8 mouse cellular contexts compared by ENCODE assay signal in the genomic region with DNA sequence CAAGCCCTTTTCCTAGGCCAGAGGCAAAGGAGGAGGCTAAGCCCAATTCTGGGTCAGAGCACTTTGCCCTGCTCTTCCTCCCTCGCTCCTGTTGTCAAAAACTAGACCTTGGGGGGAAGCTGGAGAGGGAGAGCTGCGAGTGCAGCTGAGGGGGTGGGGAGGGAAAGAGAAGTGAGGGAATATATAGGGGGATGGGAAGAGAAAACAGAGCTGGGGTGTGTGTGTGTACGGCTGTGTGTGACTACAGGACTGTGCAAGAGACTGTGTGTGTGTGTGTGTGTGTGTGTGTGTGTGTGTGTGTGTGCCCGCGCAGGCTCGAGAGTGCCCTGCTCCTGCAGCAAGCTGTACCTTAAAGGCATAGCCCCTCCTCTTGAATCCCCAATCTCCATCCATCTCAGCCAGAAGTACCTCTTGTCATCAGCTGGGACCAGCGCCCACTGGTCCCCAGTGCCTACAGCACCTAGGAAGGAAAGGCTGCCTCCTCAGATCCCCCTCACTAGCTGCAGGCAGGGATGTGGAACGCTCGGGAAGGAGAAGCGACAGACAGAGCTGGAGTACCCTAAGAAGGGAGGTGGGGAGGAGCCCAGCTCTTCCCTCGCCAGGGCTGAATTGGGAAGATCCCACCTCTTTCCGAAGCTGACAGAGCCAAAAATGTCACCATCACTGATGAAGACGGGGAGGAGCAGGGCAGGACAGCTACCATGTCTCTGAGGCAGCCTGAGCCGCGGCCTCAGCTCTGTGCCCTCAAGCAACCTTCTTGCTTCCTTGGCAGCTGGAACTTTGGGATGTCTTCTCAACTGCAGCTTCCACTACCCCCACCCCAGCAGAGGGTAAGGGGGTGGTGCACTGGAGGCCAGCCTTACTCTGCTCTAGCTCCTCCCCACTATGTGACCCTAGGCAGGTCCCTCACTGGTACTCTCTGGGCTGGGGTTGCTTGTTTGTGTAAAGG. TPM values are rescaled to one million over a fixed set of nuclear protein-coding genes. Genes with fewer than 3 reads are reported as not detected.
DNase-seq lines count a peak whose midpoint lies in the region; ATAC-seq and TF ChIP-seq lines count a peak whose summit lies in the region.

No protein-coding gene starts in this region.

- H3K4me2 ChIP-seq in heart, embryonic 16.5 days (ENCODE audit: low read depth, low read length) = no peak overlapping the region
- H3K4me2 ChIP-seq in forebrain, postnatal 0 days (ENCODE audit: low read depth) = peak overlapping the region; percentile 46
- H3K4me2 ChIP-seq in midbrain, embryonic 11.5 days = peak overlapping the region; percentile 30

- ATAC-seq in heart, embryonic 16.5 days (replicated peaks; ENCODE audit: extremely low read depth, insufficient read depth, low FRiP score) = peak; percentile 37; the same call in 1 of the 2 replicates
- peak; percentile 88 for ATAC-seq in forebrain, postnatal 0 days
- ATAC-seq in midbrain, embryonic 11.5 days (ENCODE audit: low FRiP score) = peak; percentile 74

- H3K36me3 ChIP-seq in heart, embryonic 16.5 days (ENCODE audit: control insufficient read depth, insufficient read depth) = no peaks in the 10 kb centered on the region
- no peaks in the 10 kb centered on the region for H3K36me3 ChIP-seq in forebrain, postnatal 0 days (ENCODE audit: insufficient read depth)
- H3K36me3 ChIP-seq in midbrain, embryonic 11.5 days (ENCODE audit: control insufficient read depth, insufficient read depth, low read length) = no peaks in the 10 kb centered on the region

- no peak overlapping the region for H3K9ac ChIP-seq in heart, embryonic 16.5 days (ENCODE audit: low read length)
- H3K9ac ChIP-seq in forebrain, postnatal 0 days = peak overlapping the region; percentile 35; the same call in 1 of the 2 replicates
- peak overlapping the region; percentile 34 for H3K9ac ChIP-seq in midbrain, embryonic 11.5 days (ENCODE audit: low read length)

- H3K4me1 ChIP-seq in heart, embryonic 16.5 days (ENCODE audit: control insufficient read depth, insufficient read depth, low read length) = peaks cover 14% of the 10 kb centered on the region
- peaks cover 9% of the 10 kb centered on the region for H3K4me1 ChIP-seq in forebrain, postnatal 0 days (ENCODE audit: insufficient read depth)
- peaks cover 28% of the 10 kb centered on the region for H3K4me1 ChIP-seq in midbrain, embryonic 11.5 days (ENCODE audit: control insufficient read depth, insufficient read depth, low read length)

- H3K4me3 ChIP-seq in heart, embryonic 16.5 days (ENCODE audit: low read length) = no peak overlapping the region
- peak overlapping the region; percentile 25 for H3K4me3 ChIP-seq in forebrain, postnatal 0 days (ENCODE audit: low read depth, low read length)
- H3K4me3 ChIP-seq in midbrain, embryonic 11.5 days (ENCODE audit: low read depth, low read length) = no peak overlapping the region

- 34% methylated on average over 12 of the region's 15 CpGs for WGBS in heart, embryonic 16.5 days
- whole genome bisulfite sequencing in forebrain, postnatal 0 days = 12% methylated on average over 15 of the region's 15 CpGs
- WGBS in midbrain, embryonic 11.5 days = 5% methylated on average over 15 of the region's 15 CpGs

- H3K9me3 ChIP-seq in heart, embryonic 16.5 days (replicated peaks; ENCODE audit: control insufficient read depth, low read length) = no peaks in the 10 kb centered on the region
- no peaks in the 10 kb centered on the region for H3K9me3 ChIP-seq in forebrain, postnatal 0 days (ENCODE audit: low read length)
- no peaks in the 10 kb centered on the region for H3K9me3 ChIP-seq in midbrain, embryonic 11.5 days (ENCODE audit: control insufficient read depth, low read length)

- no peaks in the 10 kb centered on the region for H3K27me3 ChIP-seq in heart, embryonic 16.5 days (ENCODE audit: control insufficient read depth, insufficient read depth, low read length)
- H3K27me3 ChIP-seq in forebrain, postnatal 0 days (ENCODE audit: insufficient read depth, low read length) = no peaks in the 10 kb centered on the region
- H3K27me3 ChIP-seq in midbrain, embryonic 11.5 days (ENCODE audit: control insufficient read depth, insufficient read depth, low read length) = no peaks in the 10 kb centered on the region

- H3K27ac ChIP-seq in heart, embryonic 16.5 days (ENCODE audit: low read length) = no peak overlapping the region
- peak overlapping the region; percentile 50; the same call in 1 of the 2 replicates for H3K27ac ChIP-seq in forebrain, postnatal 0 days (ENCODE audit: low read depth, low read length)
- peak overlapping the region; percentile 17; the same call in 1 of the 2 replicates for H3K27ac ChIP-seq in midbrain, embryonic 11.5 days (ENCODE audit: low read depth, low read length)

- TF ChIP-seq CTCF in forebrain, postnatal 0 days (IDR thresholded peaks at IDR 0.05; ENCODE audit: low read depth) = no peak

- DNase-seq in heart, adult 9 months (ENCODE audit: low spot score in 2 of 2) = no peak
- peak; percentile 29 for DNase-seq in Muller cell, postnatal 12 days (ENCODE audit: inconsistent ontology term)
- peak; percentile 65 for DNase-seq in forebrain, postnatal 0 days
- DNase-seq in midbrain, embryonic 11.5 days (ENCODE audit: low spot score, missing footprints) = peak; percentile 94
- DNase-seq in adrenal gland, postnatal 10 days = no peak
- DNase-seq in kidney, adult 8-10 months = no peak
- DNase-seq in kidney, postnatal 36 days = no peak

RNA-seq across cellular contexts. Expression of a gene that starts 49.8 kb away (rescaled TPM):
- 7.9 and 8.1 TPM in 2 replicates for polyA plus RNA-seq in heart, embryonic 16.5 days (2015; fragmentation: Nextera tagmentation; extraction: Ambion mirVana)
- 3.4 and 5.5 TPM in 2 replicates for total RNA-seq in forebrain, postnatal 0 days (2014; rRNA removed)
- polyA plus RNA-seq in forebrain, postnatal 0 days (2015; fragmentation: Nextera tagmentation; extraction: Ambion mirVana) = 0.75 and 1.2 TPM in 2 replicates
- 1.3 TPM in 2 replicates for polyA plus RNA-seq in midbrain, embryonic 11.5 days (2014; fragmentation: Nextera tagmentation; extraction: Ambion mirVana)
- total RNA-seq in adrenal gland, postnatal 10 days (2021) = 10 to 100 TPM; 35.1 to 37.9 TPM

RNA-seq across cellular contexts. Expression of a gene that starts 55.9 kb away (rescaled TPM):
- polyA plus RNA-seq in heart, embryonic 16.5 days (2015; fragmentation: Nextera tagmentation; extraction: Ambion mirVana) = 51.2 and 52.9 TPM in 2 replicates
- 113 and 137 TPM in 2 replicates for total RNA-seq in forebrain, postnatal 0 days (2014; rRNA removed)
- polyA plus RNA-seq in forebrain, postnatal 0 days (2015; fragmentation: Nextera tagmentation; extraction: Ambion mirVana) = 103 and 117 TPM in 2 replicates
- polyA plus RNA-seq in midbrain, embryonic 11.5 days (2014; fragmentation: Nextera tagmentation; extraction: Ambion mirVana) = 124 and 132 TPM in 2 replicates
- 10 to 100 TPM; 50.8 to 69.0 TPM for total RNA-seq in adrenal gland, postnatal 10 days (2021)

Comparison
In these comparisons a context has a peak if more than half of its experiments do, and no peak if none do; other contexts are left out.
1. ATAC-seq: peak in every context shown above with its lines; median percentile 88 in forebrain, postnatal 0 days; 74 in midbrain, embryonic 11.5 days; 37 in heart, embryonic 16.5 days.
2. DNase-seq: peak in Muller cell, postnatal 12 days (single experiment), forebrain, postnatal 0 days (single experiment) and midbrain, embryonic 11.5 days (single experiment); none in heart, adult 9 months (0 of 2), adrenal gland, postnatal 10 days (single experiment), kidney, adult 8-10 months (0 of 2) and kidney, postnatal 36 days (0 of 2).